Mouse (Mus musculus): Measurements from ENCODE around the gene Zbtb7a.
A peak's percentile ranks its signal among the peaks of the same experiment; 100 is the strongest.

The Zbtb7a gene

DNA sequence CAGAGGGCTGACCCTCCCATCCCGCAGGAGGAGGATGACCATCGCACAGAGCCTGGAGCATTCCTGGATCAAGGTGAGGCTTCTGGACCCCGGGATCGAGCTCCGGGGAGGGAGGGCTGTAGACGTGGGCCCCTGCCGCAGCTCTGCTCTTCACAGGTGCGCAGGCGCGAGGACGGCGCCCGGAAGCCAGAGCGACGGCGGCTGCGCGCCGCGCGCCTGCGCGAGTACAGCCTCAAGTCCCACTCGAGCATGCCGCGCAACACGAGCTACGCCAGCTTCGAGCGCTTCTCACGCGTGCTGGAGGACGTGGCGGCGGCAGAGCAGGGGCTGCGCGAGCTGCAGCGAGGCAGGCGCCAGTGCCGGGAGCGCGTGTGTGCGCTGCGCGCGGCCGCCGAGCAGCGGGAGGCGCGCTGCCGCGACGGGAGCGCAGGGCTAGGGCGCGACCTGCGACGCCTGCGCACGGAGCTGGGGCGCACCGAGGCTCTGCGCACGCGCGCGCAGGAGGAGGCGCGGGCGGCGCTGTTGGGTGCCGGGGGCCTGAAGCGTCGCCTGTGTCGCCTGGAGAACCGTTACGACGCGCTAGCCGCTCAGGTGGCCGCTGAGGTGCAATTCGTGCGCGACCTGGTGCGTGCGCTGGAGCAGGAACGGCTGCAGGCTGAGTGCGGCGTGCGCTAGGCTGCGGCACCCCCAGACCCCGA, 57.4 kb downstream of the Zbtb7a start:
- DNase-seq: peak; percentile 77 to 80

DNA sequence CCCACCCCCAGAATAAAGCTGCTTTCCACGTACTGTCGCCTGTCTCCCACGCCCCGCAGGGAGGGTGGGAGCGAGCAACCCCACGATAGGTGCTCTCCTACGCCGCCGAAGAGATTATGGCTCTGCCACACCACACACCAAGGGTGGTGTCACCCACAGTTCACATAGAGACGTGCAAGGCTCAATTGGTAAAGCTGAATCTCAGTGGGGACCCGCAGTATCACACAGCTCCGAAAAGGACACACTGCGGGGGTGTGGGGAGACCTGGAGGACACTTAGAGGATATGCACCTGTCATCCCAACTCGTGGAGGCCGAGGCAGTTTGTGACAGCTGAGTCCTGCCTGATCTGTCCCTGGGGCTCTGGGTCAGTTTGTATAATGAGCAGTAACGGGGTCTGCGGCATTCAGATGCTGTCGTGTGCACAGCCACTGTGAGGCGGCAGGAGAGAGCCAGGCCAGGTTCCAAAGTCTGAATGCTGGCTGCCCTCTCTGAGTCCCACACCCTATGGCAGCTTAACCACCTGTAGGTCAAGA, 58.0 kb downstream of the Zbtb7a start:
- DNase-seq: peak in 1 of 2 experiments; percentile 44

DNA sequence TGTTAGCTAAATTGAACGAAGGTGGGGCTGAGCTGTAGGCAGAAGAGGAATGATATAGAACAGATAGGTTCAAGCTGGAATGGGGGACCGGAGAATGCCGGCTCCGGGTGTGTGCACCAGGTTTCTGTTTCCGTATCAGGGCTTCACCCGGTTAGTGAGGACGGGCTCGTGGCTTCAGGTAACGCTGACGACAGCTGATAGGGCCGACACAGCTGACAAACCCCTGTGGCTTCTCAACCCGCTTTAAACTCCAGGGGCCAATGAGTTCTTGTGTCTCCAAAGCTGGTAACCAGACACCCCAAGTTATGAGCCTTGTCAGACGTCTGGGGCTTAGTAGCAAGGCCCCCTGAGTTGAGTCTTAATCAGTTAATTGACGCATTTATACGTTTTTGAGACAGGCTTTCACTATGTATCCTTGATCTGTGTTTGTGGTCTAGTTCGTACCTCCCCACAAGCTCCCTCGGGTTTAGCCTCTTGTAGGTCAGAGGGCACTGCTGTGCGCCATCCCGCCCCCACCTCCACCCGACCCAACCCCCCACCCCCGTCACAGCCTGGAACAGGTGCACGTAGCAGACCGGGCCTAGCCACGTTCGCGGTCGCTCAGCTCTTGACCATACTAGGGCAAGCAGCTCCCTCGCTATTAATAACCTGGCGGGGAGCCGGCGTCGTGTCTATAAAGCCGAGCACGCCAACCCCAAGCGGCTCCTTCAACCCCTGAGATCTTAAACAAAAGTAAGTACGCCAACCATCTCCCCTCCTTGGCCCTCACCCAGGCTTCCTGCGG, 59.2 kb downstream of the Zbtb7a start:
- peak in 1 of 2 experiments; percentile 17 for DNase-seq

DNA sequence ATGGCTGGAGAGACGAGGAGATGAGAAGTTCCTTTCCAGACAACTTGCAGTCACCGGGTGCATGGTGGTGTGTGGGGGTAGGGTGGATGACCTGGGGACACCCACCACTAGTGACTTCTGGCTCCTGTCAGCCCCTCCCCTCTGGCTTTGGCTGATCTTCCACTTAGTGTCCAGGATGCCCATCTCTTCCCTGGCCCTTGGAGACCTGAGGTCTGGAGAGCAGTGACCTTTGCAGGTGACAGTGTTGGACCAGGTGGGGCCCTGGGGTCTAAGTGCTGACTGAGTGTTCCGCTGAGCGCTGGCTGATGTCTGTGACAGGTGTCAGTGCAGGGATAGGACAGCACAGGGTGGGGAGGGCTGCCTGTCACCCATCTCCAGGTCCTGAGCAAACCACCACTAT, 60.3 kb downstream of the Zbtb7a start:
- no peak for DNase-seq

DNA sequence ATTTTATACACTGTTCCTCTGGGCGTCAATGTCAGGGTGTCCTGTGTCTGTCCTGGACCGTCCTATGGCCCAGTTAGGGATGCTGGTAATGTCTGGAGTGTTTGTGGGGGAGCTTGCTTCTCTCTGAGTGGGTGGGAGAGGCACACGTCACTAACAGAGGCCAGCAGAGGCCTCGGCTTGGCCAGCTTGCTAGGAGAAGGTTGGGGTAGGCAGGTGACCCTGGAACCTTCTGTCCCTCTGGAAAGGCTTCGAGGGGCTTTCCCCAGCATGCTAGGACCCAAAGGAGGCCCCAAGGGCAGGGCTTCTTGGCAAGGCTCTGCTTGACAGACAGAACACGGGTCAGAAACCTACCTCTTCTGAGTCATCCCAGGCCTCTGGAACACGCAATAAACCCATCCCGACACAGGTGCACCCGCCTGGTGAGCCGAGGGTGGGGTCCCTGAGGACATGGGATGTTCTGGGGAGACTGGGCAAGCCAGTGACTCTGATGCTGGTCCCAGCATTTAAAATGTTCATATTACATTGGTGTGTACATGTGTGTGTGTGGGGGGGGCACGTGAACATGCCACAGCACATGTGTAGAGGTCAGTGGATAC, 61.5 kb downstream of the Zbtb7a start:
- no peak for DNase-seq

DNA sequence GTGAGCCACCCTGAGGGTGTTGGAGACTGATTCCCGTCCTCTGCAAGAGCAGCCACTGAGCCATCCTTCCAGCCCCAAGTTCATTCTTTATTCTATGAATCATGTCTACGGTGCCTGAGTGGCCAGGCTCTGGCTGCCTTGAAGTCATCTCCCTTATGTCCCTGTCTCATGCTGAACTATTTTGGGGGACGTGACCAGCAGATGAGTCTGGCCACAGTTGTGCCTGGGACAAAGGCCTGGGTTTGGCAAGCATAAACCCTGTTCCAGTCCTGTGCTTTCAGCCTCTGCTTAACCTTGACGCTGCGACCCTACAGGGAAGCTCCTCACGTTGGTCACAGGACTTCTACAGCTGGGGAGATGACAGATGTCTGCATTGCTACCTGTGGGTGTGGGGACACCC, 62.3 kb downstream of the Zbtb7a start:
- DNase-seq: no peak

DNA sequence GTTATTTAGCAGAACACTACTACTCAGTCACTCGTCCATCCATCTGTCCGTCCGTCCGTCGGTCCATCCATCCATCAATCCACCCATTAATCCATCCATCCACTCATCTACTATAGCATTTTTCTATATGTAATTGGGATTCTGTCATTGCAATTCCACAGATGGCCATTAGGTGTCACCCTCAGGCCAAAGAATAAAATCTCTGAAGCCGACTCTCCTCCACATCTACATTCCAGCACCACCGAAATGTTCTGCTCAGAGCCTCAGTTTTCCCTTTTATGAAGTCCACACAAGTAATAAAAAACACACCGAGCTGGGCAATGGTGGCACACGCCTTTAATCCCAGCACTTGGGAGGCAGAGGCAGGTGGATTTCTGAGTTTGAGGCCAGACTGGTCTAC, 63.2 kb downstream of the Zbtb7a start:
- DNase-seq: peak in 1 of 2 experiments; percentile 66

DNA sequence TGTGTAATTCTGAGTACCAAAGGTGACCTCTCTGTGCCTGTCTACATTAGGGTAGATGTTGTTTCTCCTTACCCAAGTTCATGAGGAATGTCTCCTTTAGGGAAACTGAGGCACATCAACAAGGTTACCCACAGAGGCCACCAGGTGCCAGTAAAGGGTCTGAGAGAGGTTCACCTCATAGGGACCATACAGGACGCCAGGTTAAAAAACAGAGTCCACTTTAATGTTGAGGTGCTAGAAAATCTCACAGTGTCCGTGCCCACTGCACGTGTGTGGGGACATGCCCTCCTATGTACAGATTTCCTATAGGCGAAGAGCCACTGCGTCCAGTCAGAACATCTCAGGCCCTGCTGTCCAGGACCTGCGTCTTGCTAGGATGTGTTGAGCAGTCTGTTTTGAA, 64.0 kb downstream of the Zbtb7a start:
- no peak for DNase-seq

DNA sequence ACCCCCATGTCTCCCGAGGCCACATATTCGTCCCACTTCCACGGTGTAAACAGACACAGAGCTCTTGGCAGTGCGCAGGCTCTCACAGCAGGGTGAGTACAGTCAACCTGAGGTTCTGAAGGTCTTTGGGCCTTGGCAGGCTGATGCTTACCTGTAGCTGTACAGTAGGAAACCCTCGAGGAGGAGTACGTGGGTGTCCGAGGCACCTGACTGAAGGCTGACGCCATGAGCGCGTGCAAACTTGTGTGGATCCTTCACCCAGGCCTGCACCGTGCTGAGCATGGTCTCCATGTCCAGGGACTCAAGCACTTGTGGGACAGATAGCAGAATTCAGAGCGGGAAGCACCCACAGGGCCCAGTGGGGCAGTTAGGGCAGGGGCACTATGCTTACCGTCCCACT, 65.1 kb downstream of the Zbtb7a start:
- DNase-seq: no peak

DNA sequence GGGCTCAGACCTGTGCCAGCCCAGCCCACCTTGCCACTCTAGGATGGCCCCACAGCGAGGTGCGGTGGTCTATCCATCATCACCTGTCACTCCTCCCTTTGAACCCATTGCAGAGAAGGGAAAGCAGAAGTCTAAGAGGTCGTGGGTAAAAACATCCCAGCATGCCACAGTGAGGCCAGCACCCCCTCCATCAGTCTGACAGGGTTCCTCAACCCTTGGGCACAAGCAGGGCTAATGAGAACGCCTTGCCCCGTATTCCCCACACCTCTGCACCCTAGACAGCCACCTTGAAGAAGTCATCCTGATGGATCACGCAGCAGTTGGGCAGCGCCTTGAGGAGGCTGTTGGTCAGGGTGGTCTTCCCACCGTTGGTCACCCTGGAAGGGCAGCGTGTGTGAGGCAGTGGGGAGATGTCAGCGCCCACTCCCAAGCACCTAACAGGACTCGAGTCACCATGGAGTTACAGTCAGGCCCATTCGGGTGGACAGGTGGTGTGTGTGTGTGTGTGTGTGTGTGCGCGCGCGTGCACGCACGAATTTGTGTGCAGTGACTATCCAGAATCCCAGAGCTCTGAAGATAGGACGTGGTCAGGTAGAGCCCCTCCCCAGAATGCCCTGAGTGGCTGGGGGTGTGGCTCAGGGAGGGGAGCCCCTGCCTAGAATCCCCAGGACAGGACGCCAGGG, 65.7 kb downstream of the Zbtb7a start:
- DNase-seq: no peak

DNA sequence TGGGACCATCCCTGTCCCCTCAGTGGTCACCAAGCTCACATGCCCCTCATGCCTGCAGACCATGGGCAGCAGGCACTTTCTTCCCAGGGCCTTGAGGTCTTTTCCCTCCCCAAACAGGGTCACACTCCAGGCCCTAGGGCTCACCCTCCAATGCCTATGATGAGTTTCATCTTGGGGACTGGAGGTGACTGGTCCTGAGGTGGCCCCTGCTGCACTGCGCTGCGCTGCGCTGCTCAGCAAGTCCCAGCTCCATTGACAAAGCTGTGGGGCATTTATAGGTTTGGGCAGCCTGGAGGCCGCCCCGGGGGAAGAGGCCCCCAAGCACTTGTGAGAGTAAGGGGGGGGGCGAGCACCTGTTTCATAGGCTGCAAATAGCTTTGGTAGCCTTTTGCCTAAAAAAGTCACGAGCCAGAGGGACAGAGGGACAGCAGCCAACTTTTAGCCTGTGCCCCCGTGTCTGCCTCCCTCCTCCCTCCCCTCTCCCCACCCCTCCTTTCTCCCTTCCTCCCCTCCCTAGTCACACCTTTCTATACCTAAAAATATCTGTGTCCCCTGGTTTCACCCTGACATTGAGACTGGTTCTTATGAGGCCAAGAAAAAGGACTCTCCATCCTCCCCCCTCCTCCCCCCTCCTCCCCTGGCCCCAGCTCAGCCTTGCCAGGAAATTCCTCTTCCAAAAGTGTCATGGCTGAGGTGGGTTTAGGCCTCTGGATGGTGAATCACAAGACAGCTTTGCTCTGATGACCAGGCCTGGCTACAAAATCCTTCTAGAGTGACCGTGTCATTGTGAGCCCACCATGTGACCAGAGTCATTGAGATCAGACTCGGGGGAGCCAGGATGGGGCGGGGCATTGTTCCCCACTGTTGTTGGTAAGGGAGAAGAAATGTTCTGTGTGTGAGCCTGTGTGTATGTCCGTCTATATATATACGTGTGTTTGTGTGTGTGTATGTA, 67.1 kb downstream of the Zbtb7a start, which contains the start of gene Nmrk2:
Nmrk2 (minus strand) TSS at position 245 of the 952 bp plus-strand sequence.
- DNase-seq: no peak
